ENCODE assay signal across 8 mouse cellular contexts in the genomic region with DNA sequence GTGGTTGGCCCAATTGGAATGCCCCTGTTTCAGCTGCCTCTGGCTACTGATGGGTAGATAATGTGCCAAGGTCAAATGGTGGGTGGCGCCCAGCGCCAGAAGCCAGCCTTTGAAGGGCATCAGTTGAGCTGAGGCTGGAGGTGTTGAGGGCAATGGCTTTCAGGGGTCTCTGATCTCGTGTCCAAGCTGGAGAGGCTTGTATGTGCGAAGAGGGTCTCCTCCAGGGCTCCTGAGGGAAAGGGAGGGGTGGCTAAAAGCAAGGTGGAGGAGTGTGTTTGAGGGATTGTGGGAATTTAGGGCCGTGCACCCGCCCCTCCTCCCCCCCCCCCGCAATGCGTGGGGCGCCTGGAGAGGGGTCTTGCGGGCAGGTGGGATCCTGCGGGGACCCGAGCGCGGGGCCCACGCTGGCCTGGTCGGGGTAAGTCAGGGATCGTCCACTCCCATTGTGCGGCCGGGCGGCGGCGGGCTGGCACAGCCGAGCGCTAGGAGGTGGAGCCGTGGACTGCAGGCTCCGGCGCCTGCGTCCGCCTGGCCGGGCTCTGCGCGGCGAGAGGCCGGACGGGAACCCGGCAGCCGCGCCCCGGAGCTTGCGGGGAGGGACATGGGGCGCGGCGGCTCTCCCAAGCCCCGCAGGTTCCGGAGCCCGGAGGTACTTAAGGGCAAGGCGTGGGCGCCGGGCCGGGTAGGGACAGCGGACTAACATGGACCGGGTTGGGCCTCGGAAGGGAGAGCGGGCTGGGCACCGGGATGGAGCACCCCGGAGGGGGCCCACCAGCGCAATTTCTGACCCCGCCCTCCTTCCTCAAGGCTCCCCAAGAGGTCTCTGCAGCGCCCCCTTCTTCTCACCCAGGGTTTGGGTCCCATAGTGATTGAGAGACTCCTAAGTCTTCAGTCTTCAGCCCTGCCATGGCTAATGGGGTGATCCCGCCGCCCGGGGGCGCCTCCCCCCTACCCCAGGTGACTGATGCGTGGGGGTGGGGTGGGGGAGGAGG. TPM values are rescaled to one million over a fixed set of nuclear protein-coding genes. Genes with fewer than 3 reads are reported as not detected.
A peak's percentile ranks its signal among the peaks of the same experiment; 100 is the strongest.
DNase-seq lines count a peak whose midpoint lies in the region; ATAC-seq lines count a peak whose summit lies in the region.

A gene (plus strand): TSS at position 302 of the 992 bp plus-strand sequence.

- H3K4me2 ChIP-seq in embryonic facial prominence, embryonic 14.5 days (ENCODE audit: low read depth, low read length), result peak within 1 kb of the TSS; percentile 69
- peak within 1 kb of the TSS; percentile 81 for H3K4me2 ChIP-seq in kidney, embryonic 14.5 days (replicated peaks; ENCODE audit: low read depth, low read length)

- peak within 1 kb of the TSS; percentile 76 for H3K4me3 ChIP-seq in embryonic facial prominence, embryonic 14.5 days (ENCODE audit: low read depth, low read length)
- H3K4me3 ChIP-seq in heart, embryonic 10.5 days, result peak within 1 kb of the TSS; percentile 92
- H3K4me3 ChIP-seq in kidney, embryonic 14.5 days (ENCODE audit: low read length), result peak within 1 kb of the TSS; percentile 63

- H3K4me1 ChIP-seq in embryonic facial prominence, embryonic 14.5 days (ENCODE audit: control insufficient read depth, insufficient read depth, low read length), result peaks cover 12% of the 10 kb centered on the region
- peaks cover 44% of the 10 kb centered on the region for H3K4me1 ChIP-seq in heart, embryonic 10.5 days
- peaks cover 9% of the 10 kb centered on the region for H3K4me1 ChIP-seq in kidney, embryonic 14.5 days (ENCODE audit: control insufficient read depth, insufficient read depth, low read length)

- 0 out of 2 replicates have a peak, but pooled peaks cover 4% of the 10 kb centered on the region for H3K9me3 ChIP-seq in embryonic facial prominence, embryonic 14.5 days (ENCODE audit: control insufficient read depth, low read length)
- no peaks in the 10 kb centered on the region for H3K9me3 ChIP-seq in heart, embryonic 10.5 days
- H3K9me3 ChIP-seq in kidney, embryonic 14.5 days (ENCODE audit: control insufficient read depth, low read length), result no peaks in the 10 kb centered on the region

- peak; percentile 87 for ATAC-seq in embryonic facial prominence, embryonic 14.5 days (ENCODE audit: low read depth)
- peak; percentile 89 for ATAC-seq in kidney, embryonic 14.5 days (ENCODE audit: low FRiP score, low TSS enrichment)

- no peaks in the 10 kb centered on the region for H3K27me3 ChIP-seq in embryonic facial prominence, embryonic 14.5 days (replicated peaks; ENCODE audit: control insufficient read depth, insufficient read depth, low read length)
- H3K27me3 ChIP-seq in heart, embryonic 10.5 days (ENCODE audit: insufficient read depth, poor library complexity, severe bottlenecking), result peaks cover 11% of the 10 kb centered on the region; the same call in 1 of the 2 replicates
- H3K27me3 ChIP-seq in kidney, embryonic 14.5 days (ENCODE audit: control insufficient read depth, insufficient read depth, low read length), result no peaks in the 10 kb centered on the region

- peak within 1 kb of the TSS; percentile 79 for H3K27ac ChIP-seq in embryonic facial prominence, embryonic 14.5 days (replicated peaks; ENCODE audit: low read depth, low read length)
- peak within 1 kb of the TSS; percentile 97 for H3K27ac ChIP-seq in heart, embryonic 10.5 days
- peak within 1 kb of the TSS; percentile 84 for H3K27ac ChIP-seq in kidney, embryonic 14.5 days (ENCODE audit: low read depth, low read length)

- H3K36me3 ChIP-seq in embryonic facial prominence, embryonic 14.5 days (ENCODE audit: control insufficient read depth, insufficient read depth, low read length), result peaks cover 15% of the 10 kb centered on the region
- H3K36me3 ChIP-seq in heart, embryonic 10.5 days, result peaks cover 36% of the 10 kb centered on the region
- H3K36me3 ChIP-seq in kidney, embryonic 14.5 days (ENCODE audit: control insufficient read depth, insufficient read depth, low read length), result peaks cover 24% of the 10 kb centered on the region

- peak; percentile 61 for DNase-seq in 3T3-L1 (ENCODE audit: low read depth, low spot score)
- DNase-seq in adrenal gland, postnatal 25 days, result peak; percentile 77
- peak; percentile 79 for DNase-seq in embryonic facial prominence, embryonic 14.5 days (ENCODE audit: low spot score)
- DNase-seq in heart, embryonic 10.5 days (ENCODE audit: low spot score), result no peak
- DNase-seq in liver, result peak; percentile 39
- DNase-seq in neural tube, embryonic 10.5 days (ENCODE audit: extremely low spot score, low spot score), result peak; percentile 77
- peak; percentile 57 for DNase-seq in urinary bladder, postnatal 25 days (ENCODE audit: low spot score)

- 3% methylated on average over 15 of the region's 64 CpGs for WGBS in embryonic facial prominence, embryonic 14.5 days
- 1% methylated on average over 54 of the region's 64 CpGs for WGBS in heart, embryonic 10.5 days
- under 1% methylated on average over 59 of the region's 64 CpGs for WGBS in kidney, embryonic 14.5 days

- peak within 1 kb of the TSS; percentile 90 for H3K9ac ChIP-seq in embryonic facial prominence, embryonic 14.5 days (ENCODE audit: low read depth, low read length)
- H3K9ac ChIP-seq in kidney, embryonic 14.5 days (ENCODE audit: low read depth, low read length), result peak within 1 kb of the TSS; percentile 78

RNA-seq across cellular contexts. Expression of the gene that starts here (rescaled TPM):
- total RNA-seq in adrenal gland, postnatal 25 days (2021), result 139 and 184 TPM in 2 replicates
- 12.0 and 18.5 TPM in 2 replicates for polyA plus RNA-seq in embryonic facial prominence, embryonic 14.5 days (2014; fragmentation: Nextera tagmentation; extraction: Ambion mirVana)
- polyA plus RNA-seq in heart, embryonic 10.5 days (2016; fragmentation: Nextera tagmentation; extraction: Ambion mirVana), result 20.0 and 29.8 TPM in 2 replicates
- 14.4 and 18.8 TPM in 2 replicates for polyA plus RNA-seq in kidney, embryonic 14.5 days (2014; fragmentation: Nextera tagmentation; extraction: Ambion mirVana)
